In the genomic region with DNA sequence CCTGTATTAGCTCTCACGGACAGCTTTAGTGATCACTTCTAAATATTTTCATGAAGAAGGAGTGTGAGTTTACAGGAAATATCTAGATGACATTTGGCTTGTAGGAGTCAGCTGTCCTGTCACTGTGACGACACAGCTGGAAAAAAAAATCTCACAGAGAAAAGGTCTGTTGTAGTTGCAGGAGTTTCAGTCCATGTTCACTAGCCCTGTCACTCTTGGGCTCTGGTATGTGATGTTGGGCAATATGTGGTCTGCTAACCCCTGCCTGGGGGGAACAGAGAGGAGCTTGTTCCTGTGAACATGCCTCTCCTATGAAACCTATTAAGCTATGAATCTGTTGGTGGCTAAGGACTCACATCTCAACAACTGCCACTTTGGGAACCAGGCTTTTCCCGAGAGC, we compare ENCODE assay signal across 19 mouse cellular contexts.
DNase-seq lines count a peak whose midpoint lies in the region; ATAC-seq lines count a peak whose summit lies in the region.
"Had no signal": no experiment of that assay in that cellular context is flagged by ENCODE, and none has a peak within 500 bp of the region (broad histone marks: within the 10 kb centered on the region; RNA-seq: fewer than 3 reads in every experiment).

No protein-coding gene starts in this region.

- H3K4me3 ChIP-seq in heart, embryonic 16.5 days (ENCODE audit: low read length), result no peak overlapping the region
- no peak overlapping the region for H3K4me3 ChIP-seq in lung, embryonic 16.5 days (ENCODE audit: low read length)
- H3K4me3 ChIP-seq: gastrocnemius, adult 2 months; hindbrain, embryonic 15.5 days; limb, embryonic 13.5 days; liver, embryonic 12.5 days; neural tube, embryonic 12.5 days had no signal

- no peak for ATAC-seq in heart, embryonic 16.5 days (replicated peaks; ENCODE audit: extremely low read depth, insufficient read depth, low FRiP score)
- ATAC-seq in lung, embryonic 16.5 days (ENCODE audit: low read depth), result peak; percentile 67; the same call in 1 of the 2 replicates
- ATAC-seq in granulocyte monocyte progenitor cell, adult 5-6 weeks (replicated peaks; ENCODE audit: poor library complexity, severe bottlenecking), result peak; percentile 98
- ATAC-seq: forebrain, embryonic 14.5 days; liver, embryonic 12.5 days had no signal

- intact Hi-C loops in heart, postnatal 36 days (cut with DNase I), result no loop called here
- intact Hi-C loops in left cerebral cortex, postnatal 36 days (cut with DNase I), result no loop called here

- no peak overlapping the region for H3K4me2 ChIP-seq in heart, embryonic 16.5 days (ENCODE audit: low read depth, low read length)
- no peak overlapping the region for H3K4me2 ChIP-seq in lung, embryonic 16.5 days (ENCODE audit: low read depth, low read length)
- H3K4me2 ChIP-seq: hindbrain, embryonic 15.5 days; limb, embryonic 13.5 days; liver, embryonic 12.5 days; neural tube, embryonic 12.5 days had no signal

- peak overlapping the region; percentile 39; the same call in 1 of the 2 replicates for H3K27ac ChIP-seq in heart, embryonic 16.5 days (ENCODE audit: low read length)
- H3K27ac ChIP-seq in lung, embryonic 16.5 days (ENCODE audit: low read length), result 0 out of 2 replicates have a peak overlapping the region, but pooled peaks have one; percentile 1
- H3K27ac ChIP-seq: gastrocnemius, adult 2 months; hindbrain, embryonic 15.5 days; limb, embryonic 13.5 days; liver, embryonic 12.5 days; neural tube, embryonic 12.5 days; stomach, postnatal 0 days had no signal

- peaks cover 31% of the 10 kb centered on the region for H3K36me3 ChIP-seq in heart, embryonic 16.5 days (ENCODE audit: control insufficient read depth, insufficient read depth)
- peaks cover 14% of the 10 kb centered on the region for H3K36me3 ChIP-seq in lung, embryonic 16.5 days (ENCODE audit: control insufficient read depth, insufficient read depth, low read length)
- H3K36me3 ChIP-seq: hindbrain, embryonic 15.5 days had no signal

- H3K4me1 ChIP-seq in heart, embryonic 16.5 days (ENCODE audit: control insufficient read depth, insufficient read depth, low read length), result no peaks in the 10 kb centered on the region
- no peaks in the 10 kb centered on the region for H3K4me1 ChIP-seq in lung, embryonic 16.5 days (replicated peaks; ENCODE audit: control insufficient read depth, insufficient read depth, low read length)
- H3K4me1 ChIP-seq: hindbrain, embryonic 15.5 days; limb, embryonic 13.5 days; liver, embryonic 12.5 days; neural tube, embryonic 12.5 days had no signal

- no peaks in the 10 kb centered on the region for H3K27me3 ChIP-seq in heart, embryonic 16.5 days (ENCODE audit: control insufficient read depth, insufficient read depth, low read length)
- H3K27me3 ChIP-seq in lung, embryonic 16.5 days (ENCODE audit: control insufficient read depth, insufficient read depth, low read depth, low read length), result no peaks in the 10 kb centered on the region
- H3K27me3 ChIP-seq: hindbrain, embryonic 15.5 days; limb, embryonic 13.5 days; liver, embryonic 12.5 days; neural tube, embryonic 12.5 days had no signal

- 64% methylated on average over 3 of the region's 3 CpGs for WGBS in heart, embryonic 16.5 days
- 51% methylated on average over 3 of the region's 3 CpGs for WGBS in lung, embryonic 16.5 days

- no peak overlapping the region for H3K9ac ChIP-seq in heart, embryonic 16.5 days (ENCODE audit: low read length)
- no peak overlapping the region for H3K9ac ChIP-seq in lung, embryonic 16.5 days (ENCODE audit: low read length)
- H3K9ac ChIP-seq: hindbrain, embryonic 15.5 days; limb, embryonic 13.5 days; liver, embryonic 12.5 days; neural tube, embryonic 12.5 days had no signal

- no peak for DNase-seq in heart, postnatal 36 days
- no peak for DNase-seq in lung, postnatal 4 days
- DNase-seq in left cerebral cortex, postnatal 36 days (ENCODE audit: low spot score in 2 of 2), result no peak
- no peak for DNase-seq in B cell, adult 2 months
- DNase-seq: adrenal gland, postnatal 14 days; cerebellum, adult 8-10 months; cerebellum, postnatal 36 days; gastrocnemius, adult 2 months; midbrain, embryonic 14.5 days; right cerebral cortex, postnatal 14 days had no signal

- H3K9me3 ChIP-seq in heart, embryonic 16.5 days (replicated peaks; ENCODE audit: control insufficient read depth, low read length), result no peaks in the 10 kb centered on the region
- no peaks in the 10 kb centered on the region for H3K9me3 ChIP-seq in lung, embryonic 16.5 days (ENCODE audit: control insufficient read depth, low read length)
- H3K9me3 ChIP-seq: hindbrain, embryonic 15.5 days; limb, embryonic 13.5 days; liver, embryonic 12.5 days; neural tube, embryonic 12.5 days had no signal
